Mouse (Mus musculus) CH12.LX (cell line): ENCODE measurements around the gene Hsd3b4. TPM values are rescaled to one million over a fixed set of nuclear protein-coding genes. Genes with fewer than 3 reads are reported as not detected.

Experiments used
- polyA plus RNA-seq: library from polyadenylated mRNA; unstranded; fragments of >175 nt; gene quantifications from 2 replicates; pipeline ENCODE4 v1.2.1, GENCODE M21; 2012; ENCODE audit warnings: low read depth; ENCODE audit not compliant: insufficient read length
- total RNA-seq, 2 experiments: library from RNA; depleted of rRNA; stranded (reverse); fragments of 300-350 nt in 1 of 2; fragments of >200 nt in 1 of 2; gene quantifications; 2 replicates each; pipeline ENCODE4 v1.2.3; 2012 to 2014

Gene Hsd3b4
- total and polyA plus RNA-seq, 3 experiments = not detected

Other genes starting within 250 kb of the Hsd3b4 start
- not detected in 2 replicates for gene Hmgcs2, start 230.1 kb downstream of the Hsd3b4 start, total RNA-seq (2012; rRNA removed)
- not detected in 2 replicates for gene Hmgcs2, start 230.1 kb downstream of the Hsd3b4 start, total RNA-seq (2014; rRNA removed)
- not detected in 2 replicates for gene Hmgcs2, start 230.1 kb downstream of the Hsd3b4 start, polyA plus RNA-seq
- 500 and 631 TPM in 2 replicates for gene Phgdh, start 170.5 kb downstream of the Hsd3b4 start, total RNA-seq (2012; rRNA removed)
- gene Phgdh, start 170.5 kb downstream of the Hsd3b4 start, total RNA-seq (2014; rRNA removed) = 540 and 587 TPM in 2 replicates
- 543 and 677 TPM in 2 replicates for gene Phgdh, start 170.5 kb downstream of the Hsd3b4 start, polyA plus RNA-seq
- gene Zfp697, start 128.1 kb downstream of the Hsd3b4 start, total RNA-seq (2012; rRNA removed) = 0.04 TPM in 1 of 2 replicates, not detected in the other
- gene Zfp697, start 128.1 kb downstream of the Hsd3b4 start, total RNA-seq (2014; rRNA removed) = not detected in 2 replicates
- gene Zfp697, start 128.1 kb downstream of the Hsd3b4 start, polyA plus RNA-seq = not detected in 2 replicates
- gene Gm4450, start 53.4 kb downstream of the Hsd3b4 start, total RNA-seq (2012; rRNA removed) = not detected in 2 replicates
- gene Gm4450, start 53.4 kb downstream of the Hsd3b4 start, total RNA-seq (2014; rRNA removed) = not detected in 2 replicates
- gene Gm4450, start 53.4 kb downstream of the Hsd3b4 start, polyA plus RNA-seq = not detected in 2 replicates
- not detected in 2 replicates for gene Gm10681, start 78.3 kb upstream of the Hsd3b4 start, total RNA-seq (2012; rRNA removed)
- gene Gm10681, start 78.3 kb upstream of the Hsd3b4 start, total RNA-seq (2014; rRNA removed) = not detected in 2 replicates
- not detected in 2 replicates for gene Gm10681, start 78.3 kb upstream of the Hsd3b4 start, polyA plus RNA-seq
- gene Hsd3b5, start 119.7 kb upstream of the Hsd3b4 start, total RNA-seq (2012; rRNA removed) = not detected in 2 replicates
- gene Hsd3b5, start 119.7 kb upstream of the Hsd3b4 start, total RNA-seq (2014; rRNA removed) = not detected in 2 replicates
- gene Hsd3b5, start 119.7 kb upstream of the Hsd3b4 start, polyA plus RNA-seq = not detected in 2 replicates
- gene Hsd3b2, start 214.0 kb upstream of the Hsd3b4 start, total RNA-seq (2012; rRNA removed) = not detected in 2 replicates
- gene Hsd3b2, start 214.0 kb upstream of the Hsd3b4 start, total RNA-seq (2014; rRNA removed) = not detected in 2 replicates
- not detected in 2 replicates for gene Hsd3b2, start 214.0 kb upstream of the Hsd3b4 start, polyA plus RNA-seq